Mouse (Mus musculus): ENCODE data around the gene Cdkn2b. TPM values are rescaled to one million over a fixed set of nuclear protein-coding genes. Genes with fewer than 3 reads are reported as not detected.

Cdkn2b gene
- polyA plus RNA-seq, 1 experiment = 1.9 TPM

DNA sequence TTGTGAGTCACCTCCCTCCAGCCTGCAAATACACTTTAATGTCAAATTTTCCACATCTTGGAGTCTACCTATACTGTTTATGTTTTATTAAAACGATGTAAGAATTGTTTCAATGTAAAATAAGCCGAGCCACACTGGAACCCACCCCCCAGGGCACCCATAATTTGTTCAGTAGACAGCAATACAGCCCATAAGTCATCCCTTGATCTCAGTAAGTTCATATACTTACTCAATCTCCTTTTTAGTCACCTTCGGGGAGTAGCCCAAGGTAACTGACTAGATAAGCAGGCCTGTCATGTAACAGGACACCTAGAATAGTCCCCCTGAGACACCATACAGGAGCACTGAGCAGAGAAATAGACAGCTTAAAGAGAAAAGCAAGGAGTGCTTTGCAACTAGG lies 5.1 kb downstream of the Cdkn2b start:
- Histone ChIP-seq H3K4me3 (ENCODE audit: extremely low read depth, insufficient read depth, insufficient read length) (no peak overlapping the region), H3K27me3 (ENCODE audit: control insufficient read depth, insufficient read depth, low read length) (peaks cover 20% of the 10 kb centered on the region), H3K4me1 (ENCODE audit: control insufficient read depth, insufficient read depth, insufficient read length) (peaks cover 3% of the 10 kb centered on the region; the same call in 1 of the 2 replicates), H3K36me3 (ENCODE audit: control insufficient read depth, insufficient read depth, low read length) (no peaks in the 10 kb centered on the region), H3K27ac (ENCODE audit: insufficient read depth, low read length) (no peak overlapping the region)
- no peak for TF ChIP-seq CTCF (IDR thresholded peaks at IDR 0.05; ENCODE audit: extremely low read depth, insufficient read depth, insufficient read length, insufficient replicate concordance)
- TF ChIP-seq POLR2A (IDR thresholded peaks at IDR 0.05; ENCODE audit: low read depth, low read length) = no peak
- no peak for DNase-seq (ENCODE audit: low read depth in 1 of 2, low spot score in 2 of 2)
- 12% methylated on average over 3 of the region's 3 CpGs for WGBS

DNA sequence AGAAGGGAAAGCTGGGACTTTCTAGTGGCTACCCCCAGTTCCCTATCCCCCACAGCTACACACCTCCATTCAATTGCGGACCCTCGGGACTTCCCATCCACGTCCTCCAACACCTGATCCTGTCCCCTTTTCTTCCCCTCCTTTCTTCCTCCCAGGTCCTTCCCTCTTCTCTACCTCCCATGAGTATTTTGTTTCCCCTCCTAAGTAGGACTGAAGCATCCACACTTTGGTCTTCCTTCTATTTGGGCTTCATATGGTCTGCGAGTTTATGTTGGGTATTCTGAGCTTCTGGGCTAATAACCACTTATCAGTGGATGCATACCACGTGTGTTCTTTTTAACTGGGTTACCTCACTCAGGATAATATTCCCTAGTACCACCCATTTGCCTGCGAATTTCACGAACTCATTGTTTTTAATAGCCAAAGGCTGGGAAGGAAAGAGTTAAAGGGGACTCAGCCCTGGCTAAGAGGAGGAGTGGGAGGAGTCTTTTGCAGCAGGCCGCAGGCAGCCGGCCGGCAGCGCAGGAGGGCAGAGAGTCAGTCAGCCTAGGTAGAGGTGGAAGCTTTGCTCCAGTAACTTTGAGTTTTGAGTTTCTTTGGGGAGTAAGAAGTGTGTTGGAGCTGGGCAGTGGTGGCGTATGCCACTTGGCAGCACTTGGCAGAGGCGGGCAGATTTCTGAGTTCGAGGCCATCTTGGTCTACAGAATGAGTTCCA lies 7.4 kb downstream of the Cdkn2b start:
- DNase-seq (ENCODE audit: low read depth in 1 of 2, low spot score in 2 of 2) = no peak
- WGBS = 8% methylated on average over 14 of the region's 14 CpGs
- Histone ChIP-seq H3K4me1 (ENCODE audit: control insufficient read depth, insufficient read depth, insufficient read length) (peaks cover 3% of the 10 kb centered on the region; the same call in 1 of the 2 replicates), H3K4me3 (ENCODE audit: extremely low read depth, insufficient read depth, insufficient read length) (no peak overlapping the region), H3K36me3 (ENCODE audit: control insufficient read depth, insufficient read depth, low read length) (no peaks in the 10 kb centered on the region), H3K27ac (ENCODE audit: insufficient read depth, low read length) (no peak overlapping the region), H3K27me3 (ENCODE audit: control insufficient read depth, insufficient read depth, low read length) (peaks cover 21% of the 10 kb centered on the region)
- TF ChIP-seq POLR2A (IDR thresholded peaks at IDR 0.05; ENCODE audit: low read depth, low read length) (no peak), CTCF (IDR thresholded peaks at IDR 0.05; ENCODE audit: extremely low read depth, insufficient read depth, insufficient read length, insufficient replicate concordance) (no peak)

DNA sequence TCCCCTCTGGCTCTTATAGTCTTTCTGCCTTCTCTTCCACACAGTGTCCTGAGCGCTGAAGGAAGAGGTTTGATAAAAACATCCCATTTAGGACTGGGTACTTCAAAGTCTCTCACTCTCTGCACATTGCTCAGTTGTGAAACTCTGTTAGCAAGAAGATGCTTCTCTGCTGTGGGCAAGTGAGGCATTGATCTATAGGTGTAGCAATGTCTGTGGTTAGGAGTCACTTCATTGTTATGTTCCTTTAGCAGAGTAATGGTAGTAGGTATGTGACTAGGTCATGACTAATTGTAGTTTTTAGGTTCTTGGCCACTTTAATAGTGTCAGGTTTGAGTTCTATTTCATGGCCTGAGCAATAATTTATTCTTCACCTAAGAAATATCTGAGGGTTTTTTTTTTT lies 8.7 kb downstream of the Cdkn2b start:
- H3K36me3 ChIP-seq (ENCODE audit: control insufficient read depth, insufficient read depth, low read length) = no peaks in the 10 kb centered on the region
- TF ChIP-seq CTCF (IDR thresholded peaks at IDR 0.05; ENCODE audit: extremely low read depth, insufficient read depth, insufficient read length, insufficient replicate concordance) = no peak
- TF ChIP-seq POLR2A (IDR thresholded peaks at IDR 0.05; ENCODE audit: low read depth, low read length) = no peak
- no peak overlapping the region for H3K27ac ChIP-seq (ENCODE audit: insufficient read depth, low read length)
- no peak overlapping the region for H3K4me3 ChIP-seq (ENCODE audit: extremely low read depth, insufficient read depth, insufficient read length)
- DNase-seq (ENCODE audit: low read depth in 1 of 2, low spot score in 2 of 2) = no peak
- H3K27me3 ChIP-seq (ENCODE audit: control insufficient read depth, insufficient read depth, low read length) = peaks cover 19% of the 10 kb centered on the region
- H3K4me1 ChIP-seq (ENCODE audit: control insufficient read depth, insufficient read depth, insufficient read length) = peaks cover 3% of the 10 kb centered on the region; the same call in 1 of the 2 replicates
- WGBS = 14% methylated on average over 1 of the region's 1 CpGs

DNA sequence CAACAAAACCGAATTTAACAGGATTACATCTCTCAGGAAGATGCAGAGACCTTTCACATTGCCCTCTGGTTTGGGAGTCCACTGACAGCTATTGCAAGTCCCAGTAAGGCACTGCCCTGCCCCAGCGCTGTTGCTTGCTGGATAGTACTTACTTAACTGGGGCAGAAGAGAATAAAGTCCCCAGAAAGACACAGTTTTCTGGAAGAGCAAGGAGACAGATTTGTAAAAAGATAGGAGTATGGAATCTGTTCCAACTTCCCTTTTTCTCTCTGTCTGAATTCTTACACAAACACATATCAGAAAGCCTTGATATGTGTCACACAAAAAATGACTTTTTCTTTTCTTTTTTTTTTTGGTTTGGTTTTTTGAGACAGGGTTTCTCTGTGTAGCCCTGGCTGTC lies 11.1 kb downstream of the Cdkn2b start:
- TF ChIP-seq POLR2A (IDR thresholded peaks at IDR 0.05; ENCODE audit: low read depth, low read length) (no peak), CTCF (IDR thresholded peaks at IDR 0.05; ENCODE audit: extremely low read depth, insufficient read depth, insufficient read length, insufficient replicate concordance) (no peak)
- Histone ChIP-seq H3K36me3 (ENCODE audit: control insufficient read depth, insufficient read depth, low read length) (no peaks in the 10 kb centered on the region), H3K27me3 (ENCODE audit: control insufficient read depth, insufficient read depth, low read length) (peaks cover 17% of the 10 kb centered on the region), H3K4me1 (ENCODE audit: control insufficient read depth, insufficient read depth, insufficient read length) (no peaks in the 10 kb centered on the region), H3K4me3 (ENCODE audit: extremely low read depth, insufficient read depth, insufficient read length) (no peak overlapping the region), H3K27ac (ENCODE audit: insufficient read depth, low read length) (no peak overlapping the region)
- no peak for DNase-seq (ENCODE audit: low read depth in 1 of 2, low spot score in 2 of 2)
- 10% methylated on average over 2 of the region's 2 CpGs for WGBS

DNA sequence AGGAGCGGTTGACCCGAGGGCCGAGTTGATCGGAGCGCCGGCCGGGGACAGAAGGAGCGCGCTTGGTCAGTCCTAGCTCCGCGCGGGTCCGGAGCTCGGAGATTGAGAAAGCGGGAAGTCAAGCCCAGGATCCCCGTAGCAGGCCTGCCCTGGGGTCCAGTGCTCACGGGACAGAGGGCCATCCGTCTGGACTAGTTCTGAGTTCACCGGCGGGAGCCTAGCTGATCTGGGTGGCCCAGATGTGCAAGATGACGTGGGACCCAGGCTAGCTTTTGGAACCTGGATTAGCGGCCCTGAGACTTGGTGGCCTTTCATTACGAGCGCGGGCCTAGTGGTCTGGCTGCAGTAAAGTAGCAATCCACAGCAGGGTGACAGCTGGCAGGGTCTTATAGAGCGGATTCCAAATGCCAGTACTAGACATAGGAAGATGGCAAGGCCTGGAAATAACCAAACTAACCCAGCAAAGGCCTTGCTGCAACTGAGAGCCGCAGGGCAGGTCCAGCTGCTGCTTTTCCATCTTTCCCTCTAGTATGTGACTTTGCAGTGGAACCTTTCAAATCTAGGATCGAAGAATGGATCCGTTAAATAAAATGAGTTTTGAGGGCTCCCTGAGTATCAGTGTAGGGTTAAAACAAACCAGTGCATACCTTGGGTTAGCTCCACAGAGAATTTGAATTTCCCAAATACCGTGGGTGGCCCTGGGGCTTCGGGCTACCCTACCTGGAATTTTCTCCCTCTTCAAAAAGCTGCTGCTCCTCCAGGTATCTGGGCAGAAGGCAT lies 15.2 kb downstream of the Cdkn2b start:
- H3K27ac ChIP-seq (ENCODE audit: insufficient read depth, low read length) = no peak overlapping the region
- H3K36me3 ChIP-seq (ENCODE audit: control insufficient read depth, insufficient read depth, low read length) = no peaks in the 10 kb centered on the region
- WGBS = 10% methylated on average over 31 of the region's 31 CpGs
- no peak for TF ChIP-seq CTCF (IDR thresholded peaks at IDR 0.05; ENCODE audit: extremely low read depth, insufficient read depth, insufficient read length, insufficient replicate concordance)
- TF ChIP-seq POLR2A (IDR thresholded peaks at IDR 0.05; ENCODE audit: low read depth, low read length) = no peak
- peaks cover 5% of the 10 kb centered on the region for H3K4me1 ChIP-seq (ENCODE audit: control insufficient read depth, insufficient read depth, insufficient read length)
- H3K27me3 ChIP-seq (ENCODE audit: control insufficient read depth, insufficient read depth, low read length) = peaks cover 22% of the 10 kb centered on the region
- no peak for DNase-seq (ENCODE audit: low read depth in 1 of 2, low spot score in 2 of 2)
- H3K4me3 ChIP-seq (ENCODE audit: extremely low read depth, insufficient read depth, insufficient read length) = peak overlapping the region; percentile 74

DNA sequence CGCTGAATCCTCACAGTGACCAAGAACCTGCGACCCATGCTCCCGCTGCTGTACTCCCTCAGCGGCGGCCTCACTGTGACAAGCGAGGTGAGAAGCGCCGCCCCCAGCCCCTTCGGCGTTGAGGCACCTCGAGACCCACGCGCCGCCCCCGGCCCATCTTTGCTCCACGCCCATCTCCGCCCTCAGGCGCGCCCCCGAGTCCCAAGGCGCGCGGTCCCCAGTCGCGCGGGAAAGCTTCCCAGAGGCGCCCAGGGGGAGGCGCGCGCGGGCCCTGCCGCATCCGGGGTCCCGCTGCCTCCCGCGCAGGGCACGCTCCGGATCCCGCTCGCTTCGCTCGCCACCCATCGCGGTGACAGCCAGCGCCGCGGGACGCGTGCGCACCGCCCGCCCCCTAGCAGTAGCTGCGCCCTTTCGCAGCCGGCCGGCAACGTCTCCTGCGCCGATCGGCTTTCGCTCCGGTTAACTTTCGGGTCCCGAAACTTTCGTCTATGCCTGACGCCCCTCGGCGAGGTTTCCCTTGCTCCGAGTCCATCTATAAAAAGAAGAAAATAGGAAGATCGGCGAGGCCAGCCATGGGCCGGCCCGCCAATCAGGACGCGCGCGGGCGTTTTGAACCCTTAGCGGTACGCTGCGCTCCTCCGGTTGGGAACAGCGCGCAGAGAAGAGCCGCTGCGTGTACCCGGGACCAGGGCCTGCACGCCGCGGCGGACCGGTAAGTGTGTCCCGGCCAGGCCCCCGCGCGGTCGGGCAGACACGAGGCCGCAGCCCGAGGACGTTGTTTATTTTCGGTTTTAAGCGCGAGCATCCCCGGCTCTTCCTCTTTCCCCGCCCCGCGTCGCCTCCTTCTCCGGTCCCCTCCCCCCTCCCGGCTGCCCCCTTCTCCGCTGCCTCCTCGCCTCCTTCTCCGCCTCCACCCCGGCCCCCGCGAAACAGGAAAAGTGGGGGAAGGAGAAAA lies 16.1 kb downstream of the Cdkn2b start, which contains the start of gene Cdkn2a:
TSS of gene Cdkn2a (minus strand) at position 168 of the 955 bp plus-strand sequence.
- Histone ChIP-seq H3K4me3 (ENCODE audit: extremely low read depth, insufficient read depth, insufficient read length) (peak within 1 kb of the TSS; percentile 74), H3K27ac (ENCODE audit: insufficient read depth, low read length) (no peak within 1 kb of the TSS), H3K36me3 (ENCODE audit: control insufficient read depth, insufficient read depth, low read length) (no peaks in the 10 kb centered on the region), H3K27me3 (ENCODE audit: control insufficient read depth, insufficient read depth, low read length) (peaks cover 23% of the 10 kb centered on the region), H3K4me1 (ENCODE audit: control insufficient read depth, insufficient read depth, insufficient read length) (peaks cover 5% of the 10 kb centered on the region)
- 1% methylated on average over 109 of the region's 117 CpGs for WGBS
- no peak for TF ChIP-seq CTCF (IDR thresholded peaks at IDR 0.05; ENCODE audit: extremely low read depth, insufficient read depth, insufficient read length, insufficient replicate concordance)
- no peak for TF ChIP-seq POLR2A (IDR thresholded peaks at IDR 0.05; ENCODE audit: low read depth, low read length)
- DNase-seq (ENCODE audit: low read depth in 1 of 2, low spot score in 2 of 2) = peak in 1 of 2 experiments; percentile 5

Measured in spleen, adult 2 months (tissue).